Mouse (Mus musculus) heart, embryonic 12.5 days (tissue): ENCODE data around the gene Tent4b. TPM values are rescaled to one million over a fixed set of nuclear protein-coding genes. Genes with fewer than 3 reads are reported as not detected.

Experiments
- ATAC-seq: fragments of 200-750 bp; cut with Nextera tagmentation; 2 replicates; pipeline ENCODE4 v1.8.0; 2017; ENCODE audit warnings: moderate TSS enrichment, moderate library complexity; ENCODE audit not compliant: insufficient number of reproducible peaks, low FRiP score
- H3K27ac ChIP-seq: fragments of 300-500 bp; sonication (generic); 2 replicates; pipeline ENCODE4 v1.5.1; 2016; ENCODE audit warnings: mild to moderate bottlenecking, moderate library complexity; ENCODE audit not compliant: poor library complexity, severe bottlenecking
- H3K27me3 ChIP-seq: fragments of 300-500 bp; sonication (generic); replicated peaks from 2 replicates; pipeline ENCODE4 v1.6.1; 2016; ENCODE audit warnings: mild to moderate bottlenecking, moderate library complexity
- H3K36me3 ChIP-seq: fragments of 300-500 bp; sonication (generic); 2 replicates; pipeline ENCODE4 v1.6.1; 2016; ENCODE audit warnings: mild to moderate bottlenecking, moderate library complexity
- H3K4me1 ChIP-seq: fragments of 300-500 bp; sonication (generic); replicated peaks from 2 replicates; pipeline ENCODE4 v1.6.1; 2016; ENCODE audit warnings: mild to moderate bottlenecking
- H3K4me2 ChIP-seq: fragments of 300-500 bp; sonication (generic); 2 replicates; pipeline ENCODE4 v1.6.1; 2016; ENCODE audit warnings: mild to moderate bottlenecking, moderate library complexity
- H3K4me3 ChIP-seq: fragments of 300-500 bp; sonication (generic); 2 replicates; pipeline ENCODE4 v1.5.1; 2016; ENCODE audit warnings: mild to moderate bottlenecking
- H3K9ac ChIP-seq: fragments of 300-500 bp; sonication (generic); 2 replicates; pipeline ENCODE4 v1.6.1; 2016; ENCODE audit warnings: mild to moderate bottlenecking, moderate library complexity
- H3K9me3 ChIP-seq: fragments of 300-500 bp; sonication (generic); replicated peaks from 2 replicates; pipeline ENCODE4 v1.6.1; 2016; ENCODE audit warnings: mild to moderate bottlenecking, moderate library complexity
- WGBS: fragments of 180-500 bp; shearing (Covaris S2); methylation state at CpG from one replicate; pipeline ENCODE4 v1.1.7; 2016; 5-methylcytosine and 5-hydroxymethylcytosine counted together
- polyA plus RNA-seq: library from polyadenylated mRNA; unstranded; fragments of >200 nt; fragmentation: Nextera tagmentation; extraction: Ambion mirVana; gene quantifications from 2 replicates; pipeline ENCODE4 v1.2.1, GENCODE M21; 2016

Tent4b gene
- polyA plus RNA-seq, 1 experiment from 2014 or later = 10.8 TPM

DNA sequence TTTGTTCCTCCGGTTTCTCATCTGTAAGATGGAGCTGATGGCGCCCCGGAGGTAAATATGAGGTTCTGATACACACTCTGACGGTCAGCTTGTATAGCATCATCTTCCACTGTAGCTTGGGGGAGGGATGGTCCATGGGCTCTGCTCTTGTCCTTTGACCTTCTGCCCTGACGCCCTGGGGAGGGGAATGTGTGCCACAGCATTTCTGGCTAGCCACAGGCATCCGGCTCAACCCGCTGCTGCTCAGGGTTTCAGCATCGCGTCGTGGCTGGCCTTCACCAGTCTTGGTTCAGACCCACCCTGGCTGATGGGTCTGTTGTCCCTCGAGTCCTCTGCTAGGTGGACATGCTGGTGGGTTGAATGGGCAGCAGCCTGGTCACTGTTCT is 92.3 kb downstream of the Tent4b start:
- H3K4me1 ChIP-seq = peaks cover 20% of the 10 kb centered on the region
- no peak overlapping the region for H3K27ac ChIP-seq
- WGBS = 83% methylated on average over 11 of the region's 11 CpGs
- H3K4me3 ChIP-seq = no peak overlapping the region
- no peaks in the 10 kb centered on the region for H3K36me3 ChIP-seq
- H3K4me2 ChIP-seq = no peak overlapping the region
- H3K9me3 ChIP-seq = no peaks in the 10 kb centered on the region
- no peak for ATAC-seq
- H3K27me3 ChIP-seq = peaks cover 3% of the 10 kb centered on the region; the same call in 1 of the 2 replicates
- no peak overlapping the region for H3K9ac ChIP-seq

GRCm38 (mm10) chr8:88292926-88293325 is 93.9 kb downstream of the Tent4b start:
- 81% methylated on average over 3 of the region's 3 CpGs for WGBS
- H3K36me3 ChIP-seq = no peaks in the 10 kb centered on the region
- H3K9me3 ChIP-seq = no peaks in the 10 kb centered on the region
- no peak for ATAC-seq
- no peak overlapping the region for H3K27ac ChIP-seq
- no peak overlapping the region for H3K4me3 ChIP-seq
- 0 out of 2 replicates have a peak, but pooled peaks cover 3% of the 10 kb centered on the region for H3K27me3 ChIP-seq
- H3K4me2 ChIP-seq = no peak overlapping the region
- H3K4me1 ChIP-seq = peaks cover 20% of the 10 kb centered on the region
- no peak overlapping the region for H3K9ac ChIP-seq

- Histone ChIP-seq H3K4me3 (no peak overlapping the region), H3K9me3 (no peaks in the 10 kb centered on the region), H3K9ac (no peak overlapping the region), H3K4me1 (peaks cover 18% of the 10 kb centered on the region), H3K4me2 (no peak overlapping the region), H3K27ac (no peak overlapping the region), H3K36me3 (no peaks in the 10 kb centered on the region), H3K27me3 (0 out of 2 replicates have a peak, but pooled peaks cover 3% of the 10 kb centered on the region)
- ATAC-seq = no peak
- WGBS = 81% methylated on average over 9 of the region's 9 CpGs
Measured at GRCm38 (mm10) chr8:88293590-88294356, 94.8 kb downstream of the Tent4b start.

- no peak overlapping the region for H3K27ac ChIP-seq
- no peak overlapping the region for H3K9ac ChIP-seq
- H3K9me3 ChIP-seq = no peaks in the 10 kb centered on the region
- H3K4me1 ChIP-seq = peaks cover 25% of the 10 kb centered on the region
- no peak overlapping the region for H3K4me3 ChIP-seq
- no peaks in the 10 kb centered on the region for H3K36me3 ChIP-seq
- H3K4me2 ChIP-seq = no peak overlapping the region
- H3K27me3 ChIP-seq = 0 out of 2 replicates have a peak, but pooled peaks cover 3% of the 10 kb centered on the region
- WGBS = 78% methylated on average over 2 of the region's 2 CpGs
- no peak for ATAC-seq
Measured at GRCm38 (mm10) chr8:88294977-88295376, 96.0 kb downstream of the Tent4b start.

GRCm38 (mm10) chr8:88297976-88298732 is 99.1 kb downstream of the Tent4b start:
- ATAC-seq = peak; percentile 76
- 36% methylated on average over 12 of the region's 12 CpGs for WGBS
- H3K9me3 ChIP-seq = no peaks in the 10 kb centered on the region

DNA sequence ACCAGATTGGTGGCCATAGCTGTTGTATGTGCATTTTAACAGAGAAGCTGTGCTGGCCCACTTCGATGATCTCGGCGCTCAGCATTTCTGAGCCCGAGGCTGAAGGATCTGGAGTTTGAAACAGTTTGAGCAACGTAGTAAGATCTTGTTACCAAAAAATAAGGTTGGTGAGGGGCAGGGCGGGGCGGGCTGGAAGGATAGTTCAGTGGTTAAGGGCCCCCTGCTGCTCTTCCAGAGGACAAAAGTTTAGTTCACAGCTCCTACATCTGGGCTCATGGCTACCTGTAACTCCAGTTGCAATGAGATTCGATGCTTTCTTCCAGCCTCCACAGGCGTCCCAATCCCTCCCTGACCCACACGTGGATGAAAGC is 99.7 kb downstream of the Tent4b start:
- peaks cover 41% of the 10 kb centered on the region for H3K4me1 ChIP-seq
- WGBS = 86% methylated on average over 10 of the region's 10 CpGs
- ATAC-seq = no peak
- no peaks in the 10 kb centered on the region for H3K27me3 ChIP-seq
- H3K27ac ChIP-seq = no peak overlapping the region
- H3K4me2 ChIP-seq = no peak overlapping the region
- H3K36me3 ChIP-seq = no peaks in the 10 kb centered on the region
- no peak overlapping the region for H3K4me3 ChIP-seq
- H3K9me3 ChIP-seq = no peaks in the 10 kb centered on the region
- no peak overlapping the region for H3K9ac ChIP-seq

More at GRCm38 (mm10) chr8:88297976-88298732, 99.1 kb downstream of the Tent4b start:
- H3K4me3 ChIP-seq = no peak overlapping the region
- H3K9ac ChIP-seq = no peak overlapping the region
- H3K27ac ChIP-seq = 0 out of 2 replicates have a peak overlapping the region, but pooled peaks have one; percentile 22
- peaks cover 41% of the 10 kb centered on the region for H3K4me1 ChIP-seq
- H3K36me3 ChIP-seq = no peaks in the 10 kb centered on the region
- H3K4me2 ChIP-seq = no peak overlapping the region
- H3K27me3 ChIP-seq = no peaks in the 10 kb centered on the region

DNA sequence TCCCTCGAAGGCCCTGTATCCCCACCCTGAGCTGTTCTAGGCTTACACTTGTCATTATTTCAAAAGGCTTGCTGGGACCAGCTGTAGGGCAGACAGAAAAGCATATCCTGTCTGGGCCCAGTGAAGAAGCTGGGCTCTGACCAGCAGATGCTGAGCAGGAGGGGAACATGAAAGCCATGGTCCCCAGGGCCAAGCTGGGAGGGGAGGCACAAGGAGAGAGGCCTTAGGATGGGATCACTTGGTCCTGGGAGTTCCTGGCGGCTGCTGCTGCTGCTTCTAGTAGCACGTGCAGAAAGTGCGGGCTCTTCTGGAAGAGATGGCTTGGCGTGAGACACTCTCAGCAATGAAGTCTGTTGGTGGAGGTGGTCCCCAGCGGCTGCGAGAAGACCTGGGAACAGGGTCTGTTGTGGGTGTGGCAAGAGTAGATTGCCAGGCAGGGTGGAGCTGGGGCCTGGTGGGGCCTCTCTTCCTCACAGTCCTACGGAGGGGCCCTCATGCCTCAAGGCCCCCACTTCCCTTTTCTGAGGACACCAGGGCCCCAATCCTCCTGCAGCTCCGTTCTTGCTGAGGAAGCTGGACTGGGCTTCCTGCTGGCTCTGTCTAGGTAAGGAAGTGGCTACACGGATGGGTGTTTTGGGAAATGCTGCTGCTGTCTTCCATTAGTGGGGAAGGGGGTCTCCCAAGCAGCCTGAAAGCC is 101.0 kb downstream of the Tent4b start:
- Histone ChIP-seq H3K4me2 (0 out of 2 replicates have a peak overlapping the region, but pooled peaks have one; percentile 6), H3K9me3 (no peaks in the 10 kb centered on the region), H3K27me3 (no peaks in the 10 kb centered on the region), H3K4me1 (peaks cover 38% of the 10 kb centered on the region), H3K27ac (no peak overlapping the region), H3K36me3 (no peaks in the 10 kb centered on the region), H3K4me3 (no peak overlapping the region), H3K9ac (no peak overlapping the region)
- ATAC-seq = peak; percentile 52; the same call in 1 of the 2 replicates
- 64% methylated on average over 10 of the region's 10 CpGs for WGBS

- H3K4me2 ChIP-seq = no peak overlapping the region; the same call in 1 of the 2 replicates
- WGBS = 75% methylated on average over 15 of the region's 15 CpGs
- no peaks in the 10 kb centered on the region for H3K36me3 ChIP-seq
- no peak for ATAC-seq
- no peak overlapping the region for H3K27ac ChIP-seq
- H3K9ac ChIP-seq = no peak overlapping the region
- H3K27me3 ChIP-seq = no peaks in the 10 kb centered on the region
- H3K4me1 ChIP-seq = peaks cover 38% of the 10 kb centered on the region
- H3K4me3 ChIP-seq = no peak overlapping the region
- H3K9me3 ChIP-seq = no peaks in the 10 kb centered on the region
Measured at GRCm38 (mm10) chr8:88301589-88302437, 102.8 kb downstream of the Tent4b start.

- Histone ChIP-seq H3K27me3 (no peaks in the 10 kb centered on the region), H3K27ac (no peak overlapping the region), H3K36me3 (no peaks in the 10 kb centered on the region), H3K9me3 (no peaks in the 10 kb centered on the region), H3K4me2 (no peak overlapping the region), H3K9ac (no peak overlapping the region), H3K4me1 (peaks cover 15% of the 10 kb centered on the region), H3K4me3 (no peak overlapping the region)
- 87% methylated on average over 4 of the region's 4 CpGs for WGBS
- ATAC-seq = no peak
Measured at GRCm38 (mm10) chr8:88305814-88306213, 106.8 kb downstream of the Tent4b start.

DNA sequence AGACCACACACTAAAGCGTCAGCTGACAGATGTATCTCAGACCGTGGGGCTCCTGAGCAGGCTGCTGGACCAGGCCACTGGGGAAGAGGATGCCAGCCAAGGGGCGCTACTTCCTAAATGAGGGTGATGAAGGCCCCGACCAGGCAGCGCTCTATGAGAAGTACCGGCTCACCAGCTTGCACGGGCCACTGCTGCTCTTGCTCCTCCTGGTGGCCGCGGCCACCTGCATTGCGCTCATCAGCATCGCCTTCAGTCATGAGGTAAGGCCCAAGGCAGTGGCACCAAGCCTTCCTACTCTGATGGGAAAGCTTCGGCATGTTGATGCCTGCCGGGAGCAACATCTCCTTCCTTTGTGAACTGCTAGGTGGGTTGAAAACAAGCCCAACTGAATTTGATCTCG is 107.5 kb downstream of the Tent4b start:
- ATAC-seq = no peak
- H3K4me1 ChIP-seq = peaks cover 11% of the 10 kb centered on the region
- H3K4me2 ChIP-seq = no peak overlapping the region
- no peak overlapping the region for H3K27ac ChIP-seq
- no peaks in the 10 kb centered on the region for H3K9me3 ChIP-seq
- H3K9ac ChIP-seq = no peak overlapping the region
- H3K4me3 ChIP-seq = no peak overlapping the region
- 57% methylated on average over 14 of the region's 14 CpGs for WGBS
- H3K27me3 ChIP-seq = no peaks in the 10 kb centered on the region
- no peaks in the 10 kb centered on the region for H3K36me3 ChIP-seq
